Mouse (Mus musculus) granulocyte monocyte progenitor cell, adult 5-6 weeks (primary cell): ENCODE results near the gene Osbpl8. TPM values are rescaled to one million over a fixed set of nuclear protein-coding genes. Genes with fewer than 3 reads are reported as not detected.
A peak's percentile ranks its signal among the peaks of the same experiment; 100 is the strongest.
"Not testable (repeated sequence)": the region's sequence is repeated elsewhere in the genome, so short reads cannot be mapped to it uniquely, and the experiment has no call there.

Experiments
- ATAC-seq: replicated peaks from 2 replicates; pipeline ENCODE4 v1.8.0; 2016; ENCODE audit warnings: mild to moderate bottlenecking, moderate TSS enrichment, inconsistent platforms; ENCODE audit not compliant: poor library complexity, severe bottlenecking
- total RNA-seq, 2 experiments: library from RNA; stranded (forward) in 1 of 2; stranded (reverse) in 1 of 2; fragments of 200-712, 200-1000 nt in 1 of 2; fragments of >200 nt in 1 of 2; fragmentation: Nextera tagmentation in 1 of 2; gene quantifications; 2 replicates each; pipeline ENCODE4 v1.2.3; 2014 to 2017

The Osbpl8 gene
- total RNA-seq, 2 experiments from 2014 or later, result 60.6 to 90.3 TPM

DNA sequence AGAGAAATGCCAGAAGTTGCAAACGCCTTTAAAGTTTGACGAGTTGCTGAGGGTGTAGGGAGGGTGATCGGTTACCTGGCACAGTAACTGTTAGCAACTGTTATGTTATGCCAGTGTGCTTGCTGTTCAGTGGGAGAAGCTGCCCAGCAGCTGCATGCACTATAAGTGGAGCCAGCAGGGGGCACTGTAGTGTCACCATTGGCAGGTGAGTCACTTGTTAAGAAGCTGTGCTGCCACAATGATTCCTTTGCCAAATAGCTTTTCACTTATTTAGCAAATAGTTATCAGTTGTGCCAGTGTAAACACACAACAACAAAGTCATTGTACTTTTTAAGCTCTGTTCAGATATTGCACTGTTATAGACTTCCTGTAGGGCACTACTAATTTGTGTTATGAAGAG lies 62.0 kb downstream of the Osbpl8 start:
- peak; percentile 97 for ATAC-seq

DNA sequence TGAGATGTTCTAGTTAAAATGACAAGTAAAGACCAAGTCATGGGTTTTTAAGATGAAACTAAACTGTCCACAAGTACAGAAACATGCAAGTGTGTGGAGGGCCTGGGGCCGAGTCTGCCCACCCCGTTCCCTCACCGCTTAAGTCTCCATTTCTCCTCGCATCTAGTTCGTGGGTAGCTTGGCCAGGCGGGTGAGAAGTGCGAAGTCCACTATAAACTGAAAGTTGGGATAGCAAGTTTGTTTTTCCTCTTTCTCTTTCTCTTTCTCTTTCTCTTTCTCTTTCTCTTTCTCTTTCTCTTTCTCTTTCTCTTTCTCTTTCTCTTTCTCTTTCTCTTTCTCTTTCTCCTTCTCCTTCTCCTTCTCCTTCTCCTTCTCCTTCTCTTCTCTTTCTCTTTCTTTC lies 67.7 kb downstream of the Osbpl8 start:
- not testable (repeated sequence) for ATAC-seq

DNA sequence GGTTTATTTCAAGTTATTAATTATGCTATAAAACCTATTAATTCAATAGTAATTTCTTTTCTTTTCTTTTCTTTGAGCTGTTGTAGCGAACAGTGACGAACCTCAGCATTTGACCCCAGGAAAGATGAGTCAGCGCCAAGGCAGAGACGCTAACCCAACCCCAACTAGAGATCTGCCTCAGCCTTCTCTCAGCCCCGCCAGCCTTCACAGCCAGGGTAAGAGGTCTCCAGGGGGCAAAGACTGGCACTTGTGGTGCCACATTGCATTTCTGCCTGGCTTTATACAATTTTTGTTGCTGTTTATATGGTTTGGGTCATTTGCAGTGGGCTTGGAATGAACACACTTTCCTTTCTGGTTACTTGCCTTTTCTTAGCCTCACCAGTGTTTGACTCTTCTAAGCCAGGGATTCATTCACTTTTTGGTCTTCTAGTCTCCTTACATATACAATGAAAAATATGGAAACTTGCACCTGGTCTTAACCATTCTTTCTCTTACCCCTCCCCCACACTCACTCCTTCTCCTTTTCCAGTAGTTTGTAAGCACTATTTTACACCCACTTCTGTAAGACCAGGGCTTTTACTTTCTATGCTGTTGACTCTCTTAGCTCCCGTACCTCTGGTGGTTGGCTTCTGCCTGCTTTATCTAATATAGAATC lies 69.1 kb downstream of the Osbpl8 start:
- no peak for ATAC-seq

DNA sequence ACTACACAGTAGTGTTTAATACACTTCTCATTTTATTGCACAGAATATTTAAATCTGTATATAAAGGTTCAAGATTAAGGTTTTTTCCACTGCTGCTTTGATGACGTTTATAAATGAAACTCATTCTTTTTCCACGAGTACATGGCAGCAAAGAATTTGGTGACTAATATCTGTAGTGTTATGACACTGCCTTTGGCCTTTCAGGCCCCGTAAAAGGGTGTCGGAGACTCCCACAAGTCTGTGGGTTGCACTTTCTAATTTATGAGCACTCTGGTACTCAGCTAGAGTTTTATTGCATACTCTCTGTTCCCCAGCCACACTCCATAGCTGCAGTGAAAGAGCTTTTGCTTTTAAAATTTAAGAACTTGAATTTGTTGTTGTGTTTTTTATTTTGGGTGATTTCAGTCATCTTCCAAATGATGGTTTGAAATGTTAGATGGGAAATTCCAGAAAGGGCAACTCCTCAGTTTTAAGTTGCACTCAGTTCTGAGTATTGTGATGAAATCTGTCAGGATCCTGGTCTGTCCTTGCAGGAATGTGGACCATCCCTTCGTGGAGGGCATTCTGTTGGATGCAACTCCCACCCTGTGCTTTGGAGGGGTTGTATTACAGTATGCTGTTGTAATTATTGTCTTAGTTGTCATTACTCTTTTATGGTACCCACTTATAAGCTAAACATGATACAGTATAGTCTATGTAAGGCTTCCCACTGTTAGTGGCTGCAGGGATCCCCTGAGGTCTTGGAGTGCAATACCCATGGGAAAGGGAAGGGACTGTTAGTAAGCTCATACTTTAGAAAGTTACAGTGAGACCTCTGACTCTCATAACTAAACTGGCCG lies 70.1 kb downstream of the Osbpl8 start:
- ATAC-seq, result no peak

DNA sequence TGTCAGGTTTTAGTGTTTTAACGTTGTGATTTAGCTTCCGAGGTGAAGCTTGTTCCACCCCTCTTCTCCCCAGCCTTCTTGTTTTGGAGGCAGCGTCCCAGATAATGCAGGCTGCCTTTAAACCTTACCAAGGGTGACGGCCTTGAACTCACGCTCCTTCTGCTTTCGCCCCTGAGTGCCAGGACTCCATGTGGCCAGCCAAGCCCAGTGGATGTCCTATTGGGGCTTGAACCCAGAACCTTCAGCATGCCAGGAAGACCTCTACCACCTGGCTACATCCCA lies 70.7 kb downstream of the Osbpl8 start:
- ATAC-seq, result no peak

DNA sequence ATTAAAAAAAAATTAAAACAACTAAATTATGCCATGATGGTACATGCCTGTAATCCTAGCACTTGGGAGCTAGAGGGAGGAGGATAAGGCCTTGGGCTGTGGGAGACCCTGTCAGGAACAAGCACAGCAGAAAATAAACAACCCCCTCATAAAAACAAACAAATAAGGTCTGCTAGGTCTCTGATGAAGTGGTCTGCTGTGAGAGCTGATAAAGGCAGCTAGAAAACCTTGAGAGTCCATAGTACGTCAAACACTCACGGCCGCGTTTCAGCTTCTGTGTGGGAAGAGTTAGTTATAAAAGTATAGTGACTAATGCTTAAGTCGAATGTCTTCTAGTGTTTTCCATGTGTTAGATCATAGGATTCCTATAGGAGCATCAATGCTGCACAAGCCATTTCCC lies 72.9 kb downstream of the Osbpl8 start:
- no peak for ATAC-seq

DNA sequence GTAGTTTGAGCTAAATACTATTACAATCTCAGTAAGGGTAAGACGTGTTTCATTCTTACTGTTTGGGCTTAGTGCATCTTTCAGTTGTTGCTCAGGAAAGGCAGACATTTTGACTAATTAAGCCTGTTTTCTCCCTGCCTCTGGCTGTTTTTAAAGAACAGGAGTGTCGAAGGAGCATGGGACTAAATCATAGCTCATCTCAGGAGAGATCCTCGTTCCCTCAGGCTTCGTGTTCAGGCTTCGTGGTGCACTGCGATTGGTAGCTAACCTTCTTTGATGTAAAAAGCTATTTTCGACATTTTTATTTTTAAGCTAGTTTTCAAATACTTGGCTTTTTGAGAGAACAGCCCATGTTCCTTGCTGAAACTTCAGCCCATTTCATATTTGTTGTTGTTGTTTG lies 78.1 kb downstream of the Osbpl8 start:
- no peak for ATAC-seq

DNA sequence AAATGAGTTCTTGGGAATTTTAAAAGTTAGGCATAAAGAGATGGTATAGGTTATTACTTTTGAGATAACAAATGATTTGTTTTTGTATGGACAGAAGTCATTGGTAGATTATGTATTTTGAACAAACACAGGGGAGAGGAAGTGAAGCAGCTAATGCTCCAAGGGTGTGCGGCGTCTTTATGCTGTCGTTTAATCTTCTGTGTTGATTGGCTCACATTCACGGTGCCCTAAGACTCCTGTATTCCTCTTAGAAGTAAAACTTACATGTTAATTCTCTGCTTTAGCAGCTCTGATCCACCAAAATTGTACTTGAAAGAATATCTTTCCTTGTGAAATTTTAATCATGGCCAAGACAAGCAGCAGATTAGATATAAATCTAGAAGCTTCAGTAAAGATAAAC lies 83.1 kb downstream of the Osbpl8 start:
- ATAC-seq, result no peak

DNA sequence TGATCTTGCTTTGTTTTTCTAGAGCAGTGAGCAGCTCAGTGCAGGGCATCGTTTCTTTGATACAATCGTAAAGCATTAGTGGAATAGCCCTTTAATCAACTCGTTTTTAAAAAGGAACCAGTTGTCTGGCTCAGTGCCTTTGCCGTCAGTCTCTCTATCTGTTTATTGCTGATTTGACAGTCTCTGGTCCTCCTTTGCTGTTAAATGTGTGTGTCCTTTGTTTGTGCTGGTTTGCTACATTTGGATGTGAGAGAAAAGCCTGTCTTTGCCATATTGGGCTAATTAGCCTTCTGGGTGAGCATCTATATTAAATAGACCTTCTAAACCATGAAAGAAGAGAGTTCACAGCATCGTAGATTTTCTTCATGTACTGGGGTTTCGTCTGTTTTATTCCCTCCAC lies 83.6 kb downstream of the Osbpl8 start:
- ATAC-seq, result no peak

DNA sequence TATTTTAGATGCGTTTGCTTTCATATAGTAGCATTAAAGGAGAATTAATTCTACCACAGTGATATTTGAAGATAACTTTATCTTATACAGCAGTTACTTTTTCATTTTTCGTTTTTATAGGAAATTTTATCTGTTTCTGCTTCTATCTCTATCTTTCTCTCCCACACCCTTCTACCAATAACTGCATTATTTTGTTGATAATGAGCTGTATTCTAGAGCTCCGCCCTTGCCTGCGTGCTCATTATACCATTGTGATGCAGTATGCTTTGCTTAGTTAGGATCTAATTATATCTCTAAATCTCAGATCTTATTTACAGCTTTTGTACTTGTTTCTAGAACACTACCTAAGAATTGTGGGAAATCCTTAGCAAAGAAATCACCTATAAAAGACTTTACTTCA lies 85.6 kb downstream of the Osbpl8 start:
- no peak for ATAC-seq

DNA sequence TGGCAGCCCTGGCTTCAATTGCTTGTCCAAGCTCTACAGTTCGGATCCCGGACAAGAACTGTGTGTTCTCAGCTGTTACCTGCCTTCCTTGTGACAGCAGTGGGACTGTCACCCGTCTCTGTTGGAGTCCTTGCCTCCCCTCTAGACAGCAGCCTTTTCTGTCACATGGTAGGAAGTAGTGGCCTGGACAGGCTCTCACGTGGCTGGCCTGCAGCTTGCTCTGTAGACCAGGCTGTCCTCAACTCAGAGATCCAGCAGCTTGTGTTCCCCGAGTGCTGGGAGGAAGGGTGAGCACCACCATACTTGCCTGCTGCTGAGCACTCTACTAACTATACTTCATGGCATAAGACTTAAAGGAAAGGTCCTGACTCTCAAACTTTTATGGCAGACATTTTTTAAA lies 87.1 kb downstream of the Osbpl8 start:
- no peak for ATAC-seq

DNA sequence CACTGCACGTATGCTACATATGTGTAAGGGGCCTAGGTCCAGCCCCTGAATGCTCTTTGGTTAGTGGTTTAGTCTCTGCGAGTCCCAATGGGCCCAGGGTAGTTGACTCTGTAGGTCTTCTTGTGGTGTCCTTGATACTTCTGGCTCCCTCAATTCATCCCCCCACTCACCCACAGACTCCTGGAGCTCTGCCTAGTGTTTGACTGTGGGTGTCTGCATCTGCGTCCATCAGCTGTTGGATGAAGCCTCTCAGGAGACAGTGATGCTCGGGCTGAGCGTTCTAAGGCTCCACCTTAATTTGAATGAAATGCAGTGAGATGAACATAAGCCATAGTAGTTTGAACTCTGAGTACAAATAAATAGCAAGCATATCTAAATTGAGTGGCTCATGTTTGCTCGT lies 90.7 kb downstream of the Osbpl8 start:
- ATAC-seq, result no peak

DNA sequence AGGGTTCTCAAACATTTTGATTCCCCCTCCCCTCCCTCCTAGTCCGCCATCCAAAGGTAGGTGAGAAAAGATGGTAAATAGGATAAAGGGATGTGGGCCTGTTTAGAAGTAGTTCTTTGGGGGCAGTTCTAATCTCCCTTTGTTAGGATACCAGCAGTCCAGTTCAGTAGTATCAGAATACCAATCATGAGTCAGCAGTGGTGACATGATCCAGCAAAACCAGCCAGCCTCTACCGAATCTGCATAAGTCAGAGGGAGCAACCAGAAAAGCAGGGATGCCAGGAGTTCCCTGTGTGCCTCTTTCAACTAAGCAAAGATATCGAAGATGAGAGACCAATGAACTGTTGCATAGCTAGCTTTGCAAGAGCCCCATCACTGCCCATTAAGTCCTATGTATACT lies 91.6 kb downstream of the Osbpl8 start:
- ATAC-seq, result no peak

DNA sequence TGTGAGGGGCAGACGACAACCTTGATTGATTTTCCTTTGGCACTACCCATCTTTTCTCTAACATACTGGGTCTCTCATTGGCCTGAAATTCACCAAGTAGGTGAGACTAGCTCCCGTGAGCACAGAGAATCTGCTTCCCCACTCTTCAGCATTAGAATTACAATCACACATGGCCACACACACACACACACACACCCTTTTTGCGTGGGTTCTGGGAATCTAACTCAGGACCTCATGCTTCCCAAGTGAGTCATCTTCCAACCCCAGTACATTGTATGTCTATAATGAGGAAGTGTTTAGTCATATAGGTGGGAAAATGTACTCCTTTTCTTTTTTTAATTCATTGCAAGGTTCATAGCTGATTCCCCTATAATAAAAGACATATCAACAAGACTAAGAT lies 92.8 kb downstream of the Osbpl8 start:
- no peak for ATAC-seq

DNA sequence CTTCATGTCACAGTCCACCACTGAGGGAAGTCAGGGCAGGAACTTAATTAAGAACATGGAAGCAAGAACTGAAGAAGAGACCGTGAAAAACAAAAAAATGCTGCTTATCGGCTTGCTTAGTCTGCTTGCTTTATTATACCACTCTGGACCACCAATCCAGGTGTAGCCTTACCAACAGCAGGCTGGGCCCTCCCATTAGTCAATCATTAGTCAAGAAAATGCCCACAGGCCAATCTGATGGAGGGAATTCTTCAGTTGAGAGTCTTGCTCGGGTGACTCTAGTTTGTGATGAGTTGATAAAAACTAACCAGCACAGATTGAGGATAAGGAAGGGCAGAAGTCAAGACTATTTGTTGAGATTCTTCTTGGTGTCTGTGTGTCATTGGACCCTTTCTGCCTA lies 93.7 kb downstream of the Osbpl8 start:
- ATAC-seq, result no peak

DNA sequence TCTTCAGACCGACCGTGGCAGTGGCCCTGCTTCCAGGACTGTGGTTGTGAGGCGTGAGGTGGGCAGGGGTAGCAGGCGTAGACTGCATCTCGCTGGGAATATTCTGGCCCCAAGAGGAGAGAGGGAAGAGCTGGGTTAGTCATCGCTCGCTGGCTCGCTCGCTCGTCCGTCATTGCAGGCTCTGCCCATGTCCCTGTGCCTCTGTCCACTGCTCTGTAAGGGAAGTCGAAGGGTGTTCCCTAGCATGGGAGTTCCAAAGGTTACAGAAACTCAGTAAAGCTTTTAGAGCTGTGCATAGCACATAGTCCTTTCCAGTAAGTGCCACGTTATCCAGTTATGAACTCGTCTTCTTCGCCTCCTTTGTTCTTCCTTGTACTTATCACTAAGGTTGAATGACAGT lies 107.1 kb downstream of the Osbpl8 start:
- ATAC-seq, result no peak

DNA sequence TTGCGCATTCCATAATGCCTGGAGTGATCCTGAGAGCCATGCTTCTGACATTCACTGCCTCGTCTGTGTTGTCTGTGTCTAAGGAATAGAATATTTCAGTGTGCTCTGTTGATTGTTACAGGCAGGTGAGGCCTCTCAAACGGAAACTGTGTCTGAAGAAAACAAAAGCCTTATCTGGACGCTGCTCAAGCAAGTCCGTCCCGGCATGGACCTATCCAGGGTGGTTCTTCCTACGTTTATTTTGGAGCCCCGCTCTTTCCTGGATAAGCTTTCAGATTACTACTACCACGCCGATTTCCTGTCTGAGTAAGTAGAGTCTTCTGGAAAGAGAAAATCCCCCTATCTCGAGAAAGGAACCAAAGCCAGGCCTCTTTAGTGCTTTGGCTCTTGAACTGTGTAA lies 108.4 kb downstream of the Osbpl8 start:
- no peak for ATAC-seq

DNA sequence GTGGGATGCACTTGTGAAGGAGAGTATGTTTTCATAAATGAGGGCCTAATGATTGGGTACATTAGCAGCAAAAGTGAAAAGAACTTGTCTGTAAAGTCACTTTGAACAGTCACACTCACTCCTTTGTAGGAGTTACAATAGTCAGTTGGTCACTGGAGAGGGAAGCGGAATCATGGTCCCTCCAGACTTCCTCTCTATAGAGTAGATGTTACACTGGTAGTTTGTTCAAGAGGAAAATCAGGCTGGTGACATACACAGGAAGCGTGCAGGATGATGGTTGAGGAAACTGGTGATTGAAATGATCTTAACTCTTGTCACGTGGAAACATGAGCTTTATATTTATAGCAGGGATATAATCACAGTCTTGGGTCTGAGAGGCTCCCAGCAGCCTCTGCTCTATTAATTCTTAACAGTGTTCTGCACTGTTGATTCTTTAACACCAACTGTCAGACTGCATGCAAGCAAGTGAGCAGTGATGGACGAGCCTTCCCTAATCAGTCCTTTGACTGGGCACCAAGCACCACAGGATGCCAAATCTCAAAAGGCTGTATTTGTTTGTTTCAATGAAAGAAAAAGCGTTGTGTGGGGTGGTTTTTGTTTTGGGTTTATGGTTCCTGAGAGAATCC lies 109.0 kb downstream of the Osbpl8 start:
- no peak for ATAC-seq

DNA sequence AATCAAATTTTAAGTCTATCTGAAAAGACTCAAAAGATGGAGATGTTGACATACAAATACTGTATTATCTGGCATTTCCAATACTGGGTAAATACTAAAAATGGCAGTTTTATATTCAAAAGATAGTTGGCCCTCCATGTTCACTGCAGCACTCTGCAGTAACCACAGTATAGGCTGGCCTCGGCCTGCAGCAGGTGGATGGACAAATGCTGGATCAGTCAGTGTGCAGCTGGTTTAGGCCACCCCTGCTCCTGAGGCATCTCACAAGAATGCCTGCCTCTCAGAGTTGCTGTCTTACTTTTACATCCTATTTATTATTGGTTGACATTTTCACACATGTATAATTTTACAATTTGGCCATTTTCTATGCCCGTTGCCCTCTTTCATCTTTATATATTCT lies 111.3 kb downstream of the Osbpl8 start:
- ATAC-seq, result no peak

DNA sequence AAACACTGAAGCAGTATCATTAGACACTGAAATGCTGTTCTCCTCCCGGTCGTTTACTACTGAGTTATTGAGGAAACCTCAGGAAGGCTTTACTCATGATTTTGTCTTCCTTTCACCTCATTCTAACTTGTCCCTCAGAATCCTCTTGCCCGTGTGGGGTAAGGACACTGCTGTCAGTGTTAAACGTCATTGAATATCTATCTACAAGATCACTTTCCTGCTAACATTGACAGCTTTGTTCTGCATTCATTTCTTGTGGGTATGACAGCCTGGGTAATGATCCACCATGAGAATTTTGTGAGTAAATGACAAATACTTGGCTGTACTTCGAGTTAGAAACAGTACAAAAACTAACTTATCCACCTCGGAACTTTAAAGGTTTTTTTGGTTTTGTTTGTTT lies 133.1 kb downstream of the Osbpl8 start:
- ATAC-seq, result no peak

DNA sequence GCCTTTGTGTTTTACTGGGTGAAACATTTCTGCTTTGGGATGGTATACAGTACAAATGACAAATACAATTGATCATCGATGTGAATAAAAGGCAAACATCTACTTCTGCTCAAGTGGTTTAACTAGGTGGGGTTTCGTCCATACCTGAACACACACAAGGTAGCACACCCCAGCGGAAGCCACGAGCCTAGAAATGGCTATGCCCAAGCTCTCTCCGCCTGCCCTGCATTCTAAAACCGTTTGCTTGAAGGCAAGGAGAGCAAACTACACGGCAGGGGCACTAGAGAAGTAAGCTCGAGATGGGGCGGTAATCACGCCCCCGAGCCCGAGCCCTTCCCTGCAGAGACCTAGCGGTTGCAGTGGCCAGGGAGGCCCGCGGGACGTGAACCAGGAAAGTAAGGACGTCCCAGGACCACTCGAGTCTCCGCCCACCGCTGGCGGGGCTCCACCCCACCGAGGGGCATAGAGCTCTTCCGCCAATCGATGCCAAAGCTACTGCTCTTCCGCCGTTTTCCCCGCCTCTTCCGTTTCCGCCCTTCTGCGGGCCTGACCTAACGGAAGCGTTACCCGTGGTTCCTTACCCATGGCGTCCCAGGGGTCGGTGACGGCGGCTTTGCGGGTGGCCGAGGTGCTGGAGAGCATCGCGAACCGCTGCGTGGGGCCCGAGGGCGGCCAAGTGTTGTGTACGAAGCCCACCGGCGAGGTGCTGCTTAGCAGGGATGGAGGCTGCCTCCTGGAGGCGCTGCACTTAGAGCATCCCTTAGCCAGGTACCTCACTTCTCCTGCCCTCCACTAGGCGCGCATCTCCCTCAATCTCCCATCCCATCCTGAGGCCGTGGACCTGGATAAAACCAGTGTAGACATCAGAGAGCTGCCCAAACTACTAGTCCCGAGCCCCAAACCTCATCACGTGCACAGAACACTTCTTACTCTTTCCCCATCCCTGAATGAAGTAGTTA lies 133.9 kb downstream of the Osbpl8 start, which contains the start of gene Bbs10:
Gene Bbs10, plus strand, starts transcription at position 540 of the 959 bp plus-strand sequence.
- peak; percentile 96 for ATAC-seq
